Mouse (Mus musculus): ENCODE measurements around the gene Clec16a.
A peak's percentile ranks its signal among the peaks of the same experiment; 100 is the strongest.

Gene Clec16a

DNA sequence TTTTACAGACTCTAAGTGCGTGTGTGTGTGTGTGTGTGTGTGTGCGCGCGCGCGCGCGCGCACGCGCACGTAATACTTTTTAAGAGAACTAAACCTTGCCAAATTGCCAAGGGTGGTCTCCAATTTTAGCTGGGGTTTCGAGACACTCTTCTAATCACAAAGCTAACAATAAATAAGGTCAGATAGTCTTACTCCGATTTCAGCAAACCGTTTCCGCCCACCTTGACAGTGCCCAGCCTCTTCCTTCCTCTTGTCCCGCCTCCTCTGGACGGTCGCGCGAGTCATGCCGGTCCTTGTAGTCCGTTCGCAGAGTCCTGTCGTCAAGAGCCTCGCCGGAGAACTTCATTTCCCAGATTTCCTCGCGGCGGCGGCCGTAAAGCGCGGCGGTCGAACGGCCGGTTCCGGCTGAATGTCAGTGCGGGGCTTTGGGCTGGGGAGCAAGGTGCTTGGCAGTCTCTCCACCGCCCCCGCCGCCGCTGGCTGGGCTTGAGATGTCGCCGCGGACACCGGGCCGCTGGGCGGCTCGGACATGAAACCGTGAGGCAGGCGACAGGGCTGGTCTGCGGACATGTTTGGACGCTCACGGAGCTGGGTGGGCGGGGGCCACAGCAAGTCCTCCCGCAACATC, at the start of gene Clec16a:
Gene Clec16a, plus strand, starts transcription at position 345 of the 628 bp plus-strand sequence.
- peak; percentile 99 for DNase-seq (ENCODE audit: low read depth, low spot score)

DNA sequence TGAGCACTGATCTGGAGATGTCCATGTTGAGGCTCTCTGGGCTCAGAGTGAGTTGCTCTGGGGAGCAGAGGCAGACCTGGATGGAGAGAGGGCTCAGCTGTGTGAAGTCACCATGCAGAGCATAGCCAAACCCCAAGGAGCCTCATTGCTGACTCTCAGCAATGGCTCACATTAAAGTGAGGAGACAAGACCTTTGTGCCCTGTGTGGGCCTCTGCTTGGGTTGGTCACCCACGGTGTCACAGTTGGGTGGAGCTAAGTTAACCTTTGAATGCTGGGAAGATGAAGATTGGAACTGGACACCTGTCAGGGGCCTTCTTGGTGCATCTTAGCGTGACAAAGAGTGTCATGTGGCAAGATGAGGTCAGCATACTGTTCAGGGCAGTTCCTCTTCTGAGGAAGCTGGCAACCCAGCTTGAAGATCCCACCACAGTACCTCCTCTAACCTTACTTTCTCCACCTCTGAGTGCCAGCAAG, 49.3 kb upstream of the Clec16a start:
- DNase-seq (ENCODE audit: low read depth, low spot score), result no peak

DNA sequence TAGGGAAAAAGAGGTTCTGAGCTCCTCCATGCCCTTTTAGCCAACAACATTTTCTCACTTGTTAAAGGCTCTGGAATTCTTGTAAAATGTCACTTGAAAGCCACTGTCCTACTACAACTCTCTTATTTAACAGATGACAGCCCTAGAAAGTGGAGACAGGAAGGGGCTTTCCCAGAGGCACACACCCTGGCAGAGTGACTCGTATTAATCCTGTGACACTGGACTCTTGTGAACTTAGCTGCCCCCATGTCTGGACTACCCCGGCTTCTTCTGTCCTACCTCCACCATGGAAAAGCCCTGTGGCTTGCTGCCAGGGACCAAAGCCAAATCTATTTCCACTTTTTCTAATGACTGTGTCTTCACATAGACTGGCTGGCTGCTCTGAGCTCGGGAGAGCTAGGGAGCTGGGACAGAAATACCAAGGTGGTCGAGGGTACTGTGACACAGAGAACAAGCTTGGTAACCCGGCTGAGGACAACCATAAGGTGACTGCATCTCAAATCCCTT, 47.0 kb upstream of the Clec16a start:
- no peak for DNase-seq (ENCODE audit: low read depth, low spot score)

DNA sequence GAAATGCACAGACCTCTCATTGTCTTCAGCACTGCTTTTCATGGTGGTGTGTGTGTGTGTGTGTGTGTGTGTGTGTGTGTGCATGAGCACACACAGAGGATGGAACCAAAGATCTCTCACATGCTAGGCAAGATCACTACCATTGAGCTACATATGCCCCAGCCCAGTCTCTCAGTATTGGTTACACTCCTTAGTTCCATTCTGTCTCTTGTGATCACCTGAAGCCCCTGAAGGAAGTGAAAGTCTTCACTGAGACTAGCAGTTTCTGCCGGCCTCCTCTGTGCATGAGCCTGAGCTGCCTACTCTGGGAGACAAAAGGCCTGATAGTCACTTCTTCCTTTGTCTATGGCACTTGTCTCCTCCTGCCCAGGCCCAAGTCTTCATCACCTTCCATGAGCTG, 46.0 kb upstream of the Clec16a start:
- DNase-seq (ENCODE audit: low read depth, low spot score), result no peak

DNA sequence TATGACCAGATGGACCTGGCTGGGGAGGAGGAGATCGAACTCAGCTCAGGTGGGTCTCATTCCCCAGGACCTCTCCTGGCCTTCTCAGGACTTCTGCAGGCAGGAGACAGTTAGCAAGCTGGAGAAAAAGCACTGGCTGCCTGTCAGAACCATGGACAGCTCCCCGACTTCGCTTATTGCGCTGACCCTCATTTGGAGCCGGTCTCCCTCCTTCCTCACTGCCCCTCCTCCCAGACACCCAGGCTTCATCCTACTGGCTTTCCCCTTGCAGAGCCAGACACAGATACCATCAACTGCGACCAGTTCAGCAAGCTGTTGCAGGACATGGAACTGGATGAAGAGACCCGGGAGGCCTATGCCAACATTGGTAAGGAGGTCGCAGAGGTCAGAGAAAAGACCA, 43.3 kb upstream of the Clec16a start:
- DNase-seq (ENCODE audit: low read depth, low spot score), result no peak

DNA sequence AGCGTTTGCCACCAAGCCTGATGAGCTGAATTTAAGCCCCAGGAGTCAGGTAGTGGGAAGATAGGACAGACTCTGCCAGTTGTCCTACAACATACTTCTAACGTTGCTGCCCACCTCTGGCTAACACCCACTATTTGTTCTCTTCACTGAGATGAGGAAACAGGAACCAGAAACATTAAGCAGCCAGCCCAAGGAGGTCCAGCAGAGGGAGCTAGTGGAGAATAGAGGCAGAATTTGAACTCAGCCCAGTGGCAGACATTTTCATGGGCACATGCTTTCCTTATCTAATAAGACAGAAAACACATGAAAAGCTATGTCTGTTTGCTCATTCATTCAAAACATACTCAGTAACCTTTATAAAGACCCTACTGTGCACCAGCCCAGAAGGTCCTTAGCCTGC, 42.1 kb upstream of the Clec16a start:
- DNase-seq (ENCODE audit: low read depth, low spot score), result no peak

DNA sequence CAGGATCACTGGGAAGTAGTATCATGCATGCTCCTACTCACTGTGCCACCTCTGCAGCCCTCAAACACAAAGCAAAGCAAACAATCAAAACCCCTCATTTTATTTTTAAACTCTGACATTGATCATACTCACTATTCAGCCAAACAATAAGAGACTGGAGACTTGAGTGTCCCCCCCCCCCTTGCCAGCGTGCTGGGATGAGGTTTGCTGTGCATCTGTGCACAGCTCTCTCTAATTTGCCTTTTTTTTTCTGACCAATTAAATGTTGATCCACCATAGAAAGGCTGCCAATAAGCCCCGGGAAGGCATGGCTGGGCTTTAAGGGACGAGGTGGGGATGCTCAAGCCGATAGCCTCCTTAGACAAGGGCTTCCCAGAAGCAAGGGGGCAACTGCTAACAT, 37.7 kb upstream of the Clec16a start:
- DNase-seq (ENCODE audit: low read depth, low spot score), result no peak

DNA sequence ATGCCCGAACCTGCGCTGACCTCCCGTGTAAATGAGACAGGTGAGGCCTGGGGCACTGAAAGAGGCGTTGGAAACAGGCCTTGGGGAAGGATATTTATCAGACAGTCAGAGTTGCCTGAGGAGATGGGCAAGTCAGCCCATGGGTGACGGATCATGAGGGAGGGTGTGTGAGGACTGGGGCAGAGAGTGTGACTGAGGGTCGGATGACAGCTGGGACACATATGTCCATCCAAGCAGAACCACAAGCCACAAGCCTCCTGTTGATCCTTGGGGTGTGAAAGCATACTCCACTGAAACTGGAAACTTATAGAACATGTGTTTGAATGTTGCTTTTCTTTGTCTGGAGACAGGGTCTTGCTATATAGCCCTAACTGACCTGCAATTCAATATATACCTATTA, 36.4 kb upstream of the Clec16a start:
- DNase-seq (ENCODE audit: low read depth, low spot score), result no peak

DNA sequence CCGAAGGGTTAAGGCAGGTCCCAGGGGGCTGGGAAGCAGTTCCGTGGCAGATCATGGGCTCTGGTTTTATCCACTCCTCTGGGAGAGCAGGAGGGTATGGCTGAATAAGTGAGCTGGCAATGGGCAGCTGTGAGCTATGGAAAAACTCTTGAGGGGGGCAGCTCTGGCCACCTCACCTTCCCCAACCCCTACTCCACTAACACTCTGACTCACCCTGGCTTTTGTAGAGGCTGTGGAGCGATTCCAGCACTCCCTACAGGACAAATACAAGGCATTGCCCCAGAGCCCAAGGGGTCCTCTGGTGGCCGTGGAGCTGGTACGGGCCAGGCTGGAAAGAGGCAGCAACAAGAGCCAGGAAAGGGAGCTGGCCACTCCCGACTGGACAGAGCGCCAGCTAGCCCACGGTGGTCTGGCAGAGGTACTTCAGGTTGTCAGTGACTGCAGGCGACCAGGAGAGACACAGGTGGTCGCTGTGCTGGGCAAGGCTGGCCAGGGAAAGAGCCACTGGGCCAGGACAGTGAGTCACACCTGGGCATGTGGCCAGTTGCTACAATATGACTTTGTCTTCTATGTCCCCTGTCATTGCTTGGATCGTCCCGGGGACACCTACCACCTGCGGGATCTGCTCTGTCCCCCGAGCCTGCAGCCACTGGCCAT, 34.5 kb upstream of the Clec16a start:
- peak; percentile 91 for DNase-seq (ENCODE audit: low read depth, low spot score)

DNA sequence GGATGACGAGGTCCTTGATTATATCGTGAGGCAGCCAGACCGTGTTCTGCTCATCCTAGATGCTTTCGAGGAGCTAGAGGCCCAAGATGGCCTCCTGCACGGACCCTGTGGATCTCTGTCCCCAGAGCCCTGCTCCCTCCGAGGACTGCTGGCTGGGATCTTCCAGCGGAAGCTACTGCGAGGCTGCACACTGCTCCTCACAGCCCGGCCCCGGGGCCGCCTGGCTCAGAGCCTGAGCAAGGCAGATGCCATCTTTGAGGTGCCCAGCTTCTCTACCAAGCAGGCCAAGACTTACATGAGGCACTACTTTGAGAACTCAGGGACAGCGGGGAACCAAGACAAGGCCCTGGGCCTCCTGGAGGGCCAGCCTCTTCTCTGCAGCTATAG, 34.0 kb upstream of the Clec16a start:
- peak; percentile 43 for DNase-seq (ENCODE audit: low read depth, low spot score)

DNA sequence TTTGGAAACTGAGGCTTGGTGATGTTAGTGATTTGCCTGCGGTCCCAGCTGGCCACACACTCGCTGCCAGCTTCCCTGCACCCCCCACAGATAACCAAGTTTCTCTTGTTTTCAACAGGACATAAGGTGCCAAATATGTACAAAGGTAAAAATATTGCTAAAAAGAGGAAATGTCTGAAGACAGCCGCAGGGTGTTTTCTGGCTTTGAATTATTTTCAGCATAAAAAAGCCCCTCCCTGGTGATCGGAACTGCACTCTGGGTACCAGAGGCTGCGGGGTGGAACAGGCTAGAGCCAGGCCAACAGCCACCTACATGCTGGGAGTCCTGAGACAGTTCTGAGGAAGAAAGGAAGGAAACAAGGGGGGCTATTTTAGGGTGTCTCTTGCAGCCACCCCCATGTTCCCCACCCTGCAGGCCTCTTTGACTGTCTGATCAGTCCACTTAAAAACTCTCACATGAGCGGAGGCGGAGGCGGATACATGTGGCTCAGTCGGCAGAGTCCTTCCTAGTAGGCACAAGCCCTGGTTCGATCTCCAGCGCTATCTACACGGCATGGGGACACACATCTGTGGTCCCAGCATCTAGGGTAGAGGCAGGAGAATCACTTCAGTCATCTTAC, 29.1 kb upstream of the Clec16a start:
- DNase-seq (ENCODE audit: low read depth, low spot score), result no peak

DNA sequence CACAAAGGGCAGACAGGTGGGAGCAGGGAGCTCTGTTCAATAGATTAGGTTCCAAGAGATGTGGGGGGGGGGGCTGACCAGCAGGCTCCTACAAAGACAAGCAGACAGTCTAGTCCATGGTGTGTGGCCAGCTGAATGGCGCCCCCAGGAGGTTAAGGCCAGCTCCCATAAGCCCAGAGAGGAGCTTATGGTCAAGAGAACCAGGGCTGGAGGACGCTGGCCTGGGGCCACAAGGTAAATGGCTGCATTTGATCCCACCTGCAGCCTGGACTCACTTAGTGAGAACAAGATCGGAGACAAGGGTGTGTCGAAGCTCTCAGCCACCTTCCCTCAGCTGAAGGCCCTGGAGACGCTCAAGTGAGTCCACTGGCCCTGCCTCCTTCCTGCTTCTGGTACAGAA, 27.1 kb upstream of the Clec16a start:
- DNase-seq (ENCODE audit: low read depth, low spot score), result no peak

DNA sequence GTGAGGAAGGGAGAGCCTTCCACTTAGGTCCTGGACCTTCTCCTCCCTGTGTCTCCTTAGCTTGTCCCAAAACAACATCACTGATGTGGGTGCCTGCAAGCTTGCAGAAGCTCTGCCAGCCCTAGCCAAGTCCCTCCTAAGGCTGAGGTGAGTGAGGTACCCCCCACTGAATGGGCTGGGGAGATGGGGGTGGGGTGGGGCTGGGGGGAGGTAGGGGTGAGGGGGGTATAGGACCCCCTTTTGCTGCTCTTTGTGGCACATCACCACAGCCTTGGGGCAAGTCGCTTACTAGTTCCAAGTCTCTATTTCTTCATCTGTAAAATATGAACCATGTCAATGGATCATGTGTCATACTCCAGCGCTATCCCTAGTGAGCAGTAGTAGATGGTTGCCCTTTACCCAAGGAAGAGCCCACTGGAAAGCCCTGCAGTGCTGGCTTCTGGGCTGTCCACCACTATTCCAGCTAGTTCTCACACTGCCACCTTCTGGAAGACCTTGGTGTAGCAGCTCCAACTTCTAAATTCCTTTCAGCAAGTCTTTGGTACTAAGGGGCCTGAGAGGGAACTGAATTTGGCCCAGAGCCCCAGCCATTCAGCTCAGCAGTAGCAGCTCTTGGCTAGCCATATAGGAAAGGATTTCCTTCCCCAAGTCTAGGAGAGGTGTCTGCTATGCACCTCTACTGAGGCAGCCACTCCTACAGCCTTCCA, 24.1 kb upstream of the Clec16a start:
- peak; percentile 86 for DNase-seq (ENCODE audit: low read depth, low spot score)

DNA sequence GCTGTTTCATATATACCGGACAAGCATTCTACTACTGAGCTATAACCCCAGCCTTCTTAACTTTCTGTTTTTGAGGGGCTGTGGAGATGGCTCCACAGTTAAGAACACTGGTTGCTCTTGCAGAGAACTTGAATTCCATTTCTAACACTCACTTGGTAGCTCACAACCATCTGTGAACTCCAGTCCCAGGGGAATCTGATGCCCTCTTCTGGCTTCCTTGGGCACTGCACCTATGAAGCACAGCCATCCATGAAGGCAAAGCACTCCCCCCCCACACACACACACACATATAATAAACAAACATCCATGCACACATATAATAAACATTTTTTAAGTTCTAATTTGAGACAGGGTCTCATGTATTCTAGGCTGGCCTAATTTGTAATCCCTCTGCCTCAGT, 22.3 kb upstream of the Clec16a start:
- DNase-seq (ENCODE audit: low read depth, low spot score), result peak; percentile 77

DNA sequence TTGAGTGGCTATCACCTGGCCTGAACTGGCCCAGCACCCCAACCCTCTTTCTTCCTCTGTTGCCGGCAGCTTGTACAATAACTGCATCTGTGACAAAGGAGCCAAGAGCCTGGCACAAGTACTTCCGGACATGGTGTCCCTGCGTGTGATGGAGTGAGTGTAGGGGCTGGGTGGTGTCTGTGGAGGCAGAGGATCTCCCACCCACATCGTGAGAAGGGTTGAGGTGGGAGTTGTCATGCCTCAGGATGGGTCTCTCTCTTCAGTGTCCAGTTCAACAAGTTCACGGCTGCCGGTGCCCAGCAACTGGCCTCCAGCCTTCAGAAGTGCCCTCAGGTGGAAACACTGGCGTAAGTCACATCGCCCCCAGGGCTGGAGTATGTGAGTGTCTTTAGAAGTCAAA, 21.5 kb upstream of the Clec16a start:
- DNase-seq (ENCODE audit: low read depth, low spot score), result no peak

DNA sequence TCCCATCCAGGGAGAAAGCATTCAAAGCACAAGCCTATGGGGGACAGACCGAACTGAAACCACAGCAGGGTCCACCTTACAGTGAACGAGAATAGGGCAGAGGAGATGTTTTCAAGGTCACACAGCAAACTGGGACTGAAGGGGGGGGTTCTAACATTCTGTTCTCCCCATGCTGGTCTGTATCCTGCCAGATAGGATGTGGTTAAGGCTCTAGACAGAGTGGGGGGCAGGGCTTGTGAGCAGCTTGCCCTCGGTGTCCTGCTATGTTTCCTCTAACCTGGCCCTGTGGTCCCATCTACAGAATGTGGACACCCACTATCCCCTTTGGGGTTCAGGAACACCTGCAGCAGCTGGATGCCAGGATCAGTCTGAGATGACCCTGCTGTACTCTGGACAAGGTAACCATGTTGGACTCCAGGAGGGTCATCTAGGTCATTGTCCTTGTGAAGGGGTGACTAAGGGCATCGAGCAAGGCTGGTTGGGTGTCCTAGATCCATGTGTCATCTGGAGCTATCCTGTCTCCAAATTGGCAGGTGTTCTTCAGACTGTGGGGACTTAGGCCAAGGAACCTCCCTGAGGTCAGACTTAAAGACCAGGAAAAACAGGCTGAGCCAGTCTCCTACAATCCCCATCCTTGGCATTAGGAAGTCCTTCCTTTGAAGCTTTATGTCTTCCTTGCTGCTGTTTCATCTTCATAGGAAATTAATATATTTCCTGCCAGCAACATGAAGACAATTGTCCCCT, 20.1 kb upstream of the Clec16a start:
- DNase-seq (ENCODE audit: low read depth, low spot score), result peak; percentile 37

DNA sequence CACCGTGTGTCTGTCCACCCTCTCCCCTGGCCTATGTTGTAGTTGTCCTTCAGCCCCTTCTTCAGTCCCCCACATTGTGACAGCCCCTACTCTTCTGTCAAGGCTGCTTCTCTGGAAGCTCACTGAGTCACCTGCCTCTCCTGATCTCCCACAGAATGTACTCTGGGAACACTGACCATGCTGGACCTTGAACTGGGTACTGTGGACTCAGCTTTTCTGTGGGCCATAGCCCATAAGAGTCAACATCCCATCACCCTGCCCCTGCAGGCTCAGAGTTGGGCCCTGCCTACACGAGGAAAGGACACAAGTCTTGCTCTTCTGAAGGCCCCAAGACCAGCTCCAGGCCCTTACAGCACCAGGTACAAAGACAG, 19.5 kb upstream of the Clec16a start:
- DNase-seq (ENCODE audit: low read depth, low spot score), result no peak

DNA sequence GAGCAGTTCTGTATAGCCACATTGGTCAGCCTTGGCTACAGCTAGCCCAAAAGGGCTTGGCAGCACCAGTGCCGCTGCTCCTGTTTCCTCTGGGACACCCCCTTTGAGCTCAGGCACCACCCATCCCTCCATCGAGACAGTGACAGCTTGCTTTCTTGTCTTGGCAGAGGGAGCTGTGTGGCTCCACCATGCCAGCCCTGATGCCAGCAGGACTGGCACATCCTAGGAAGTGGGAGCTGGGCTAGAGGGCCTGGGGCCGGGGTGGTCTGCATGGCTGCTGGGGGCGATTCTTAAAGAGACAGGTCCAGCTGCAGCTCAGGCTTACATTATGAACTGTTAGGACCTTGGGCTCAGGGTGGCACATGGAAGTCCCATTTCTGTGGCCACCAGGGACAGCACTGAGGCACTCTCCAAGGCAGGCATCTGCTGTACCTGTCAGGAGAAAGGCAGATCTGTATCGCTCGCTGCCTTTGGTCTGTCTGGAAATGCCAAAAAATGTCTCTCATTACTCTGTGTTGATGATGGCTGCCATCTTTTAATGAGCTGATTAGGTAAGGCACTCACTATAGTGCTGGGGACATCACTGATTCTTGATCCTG, 18.0 kb upstream of the Clec16a start:
- peak; percentile 52 for DNase-seq (ENCODE audit: low read depth, low spot score)

DNA sequence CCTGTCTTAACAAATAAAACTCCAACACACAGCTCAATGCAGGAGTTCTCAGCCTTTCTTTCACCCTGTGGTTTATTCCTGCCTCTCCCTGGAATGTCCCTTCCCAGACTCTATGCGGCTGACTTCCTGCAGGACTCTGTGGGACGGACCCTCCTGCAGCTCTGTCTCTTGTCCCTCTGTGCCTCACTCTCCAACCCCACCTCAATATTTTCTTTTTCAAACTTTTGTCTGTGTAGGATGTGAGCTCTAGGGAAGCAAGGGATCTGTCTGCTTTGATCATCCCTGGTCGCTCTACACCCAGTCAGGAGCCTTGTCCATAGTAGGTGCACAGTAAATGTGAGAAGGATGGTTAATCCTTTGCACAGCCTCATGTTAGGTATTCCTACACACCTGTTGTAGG, 16.8 kb upstream of the Clec16a start:
- DNase-seq (ENCODE audit: low read depth, low spot score), result no peak

DNA sequence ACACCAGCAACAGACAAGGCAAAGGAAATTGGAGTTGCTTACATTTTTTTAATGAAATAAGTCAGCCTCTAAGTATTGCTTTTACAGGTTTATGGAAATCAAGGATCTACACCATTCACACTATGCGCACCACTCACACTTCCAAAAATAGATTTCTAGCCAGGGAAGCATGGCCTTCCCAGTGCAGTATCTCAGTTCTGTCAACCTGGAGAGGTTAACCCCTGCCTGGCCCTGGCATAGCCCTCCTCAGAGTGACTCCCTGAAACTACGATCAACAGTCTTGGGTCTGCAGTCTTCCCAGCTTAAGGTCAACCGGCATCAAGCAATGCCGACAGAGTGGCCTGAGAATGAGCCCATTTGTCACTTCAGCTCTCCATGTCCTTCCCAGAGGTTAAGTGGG, 15.0 kb upstream of the Clec16a start:
- DNase-seq (ENCODE audit: low read depth, low spot score), result no peak

DNA sequence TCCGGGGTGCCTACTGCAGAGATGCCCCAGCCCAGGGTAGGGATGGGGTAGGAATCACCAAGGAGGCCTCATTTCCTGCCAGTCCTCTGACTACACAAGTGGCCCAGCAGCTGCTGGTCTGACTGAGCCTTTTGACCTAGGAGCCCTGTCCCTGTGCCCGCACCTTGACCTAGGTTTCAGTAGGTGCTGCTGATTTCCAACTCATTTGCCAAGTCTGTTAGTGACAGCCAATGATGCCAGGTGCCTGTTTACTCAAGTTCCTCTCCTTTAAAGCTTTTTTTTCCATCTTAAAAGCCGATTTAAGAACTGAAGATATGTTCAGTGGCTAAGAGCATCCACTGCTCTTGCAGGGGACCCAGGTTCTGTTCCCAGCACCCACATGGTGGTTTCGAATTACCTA, 11.4 kb upstream of the Clec16a start:
- DNase-seq (ENCODE audit: low read depth, low spot score), result no peak
